Mouse (Mus musculus) retina, embryonic 14.5 days (tissue): ENCODE measurements around the gene Fnip2.
"Not testable (repeated sequence)": the region's sequence is repeated elsewhere in the genome, so short reads cannot be mapped to it uniquely, and the experiment has no call there.

Experiments
- DNase-seq: peaks from one replicate; pipeline ENCODE4 v3.0.0-alpha.2; 2015; ENCODE audit warnings: low spot score

Fnip2 gene

DNA sequence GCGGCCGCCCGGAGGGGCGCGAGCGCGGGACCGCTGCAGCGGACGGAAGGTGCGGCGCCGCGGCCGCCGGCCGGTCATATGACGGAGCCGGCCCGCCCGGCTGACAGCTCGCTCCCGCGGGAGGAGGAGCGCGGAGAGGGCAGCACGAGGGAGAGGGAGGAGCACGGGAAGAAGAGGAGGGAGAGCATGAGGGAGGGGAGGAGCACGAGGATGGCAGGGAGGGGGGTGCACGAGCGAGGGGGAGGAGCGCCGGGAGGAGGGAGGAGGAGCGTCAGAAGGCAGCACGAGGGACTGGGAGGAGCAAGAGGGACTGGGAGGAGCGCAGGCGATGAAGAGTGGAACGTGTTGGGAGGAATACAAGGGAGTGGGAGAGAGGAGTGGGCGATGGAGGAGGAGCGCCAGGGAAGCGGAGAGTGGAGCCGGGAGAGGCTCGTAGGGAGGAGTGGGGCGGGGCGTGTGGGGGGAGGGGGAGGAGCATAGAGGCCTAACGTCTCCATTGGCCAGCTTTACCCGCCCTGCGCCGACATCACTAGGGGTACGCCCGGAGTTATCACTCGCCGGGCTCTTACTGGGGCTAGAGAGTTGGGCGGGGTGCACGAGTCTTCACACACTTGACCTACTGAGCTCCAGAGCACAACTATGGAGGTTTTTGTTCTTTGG, at the start of gene Fnip2:
Gene Fnip2, minus strand, starts transcription at position 94 of the 660 bp plus-strand sequence.
- peak; percentile 92 for DNase-seq

DNA sequence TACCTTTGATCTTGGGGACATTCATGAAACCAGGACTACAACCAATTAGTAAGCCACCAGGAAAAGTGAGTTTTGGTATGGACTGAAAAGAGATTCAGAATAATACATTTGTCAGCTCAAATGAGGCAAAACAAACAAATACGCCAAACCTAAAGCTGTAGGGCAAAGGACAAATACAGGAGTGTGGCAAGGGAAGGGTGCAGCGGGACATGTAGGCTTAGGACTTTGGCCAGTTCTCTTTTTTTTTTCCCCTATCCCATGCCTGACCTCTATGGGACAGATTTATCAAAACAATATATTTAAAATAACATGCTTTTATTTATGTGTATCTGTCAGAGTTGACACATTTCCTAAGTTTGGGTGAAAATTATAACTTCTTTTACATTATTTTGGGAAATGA, 42.3 kb upstream of the Fnip2 start:
- no peak for DNase-seq

DNA sequence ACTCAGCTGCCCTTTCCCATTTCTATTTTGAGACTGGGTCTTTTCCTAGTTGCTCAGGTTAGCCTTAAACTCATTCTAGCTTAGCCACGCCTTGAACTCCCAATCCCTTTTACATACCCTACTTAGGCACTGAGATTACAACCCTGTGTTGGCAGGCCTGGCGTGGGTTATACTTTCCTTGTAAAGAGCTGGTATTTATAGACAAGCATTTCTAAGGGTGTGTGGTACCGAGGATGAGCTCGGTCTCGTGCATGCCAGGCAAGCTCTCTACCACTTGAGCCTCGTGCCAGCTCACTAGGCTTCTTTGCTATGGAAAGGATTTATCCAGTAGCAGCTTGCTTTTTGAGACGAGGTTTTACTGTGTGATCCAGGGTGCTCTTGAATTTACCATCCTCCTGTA, 27.9 kb upstream of the Fnip2 start:
- no peak for DNase-seq

DNA sequence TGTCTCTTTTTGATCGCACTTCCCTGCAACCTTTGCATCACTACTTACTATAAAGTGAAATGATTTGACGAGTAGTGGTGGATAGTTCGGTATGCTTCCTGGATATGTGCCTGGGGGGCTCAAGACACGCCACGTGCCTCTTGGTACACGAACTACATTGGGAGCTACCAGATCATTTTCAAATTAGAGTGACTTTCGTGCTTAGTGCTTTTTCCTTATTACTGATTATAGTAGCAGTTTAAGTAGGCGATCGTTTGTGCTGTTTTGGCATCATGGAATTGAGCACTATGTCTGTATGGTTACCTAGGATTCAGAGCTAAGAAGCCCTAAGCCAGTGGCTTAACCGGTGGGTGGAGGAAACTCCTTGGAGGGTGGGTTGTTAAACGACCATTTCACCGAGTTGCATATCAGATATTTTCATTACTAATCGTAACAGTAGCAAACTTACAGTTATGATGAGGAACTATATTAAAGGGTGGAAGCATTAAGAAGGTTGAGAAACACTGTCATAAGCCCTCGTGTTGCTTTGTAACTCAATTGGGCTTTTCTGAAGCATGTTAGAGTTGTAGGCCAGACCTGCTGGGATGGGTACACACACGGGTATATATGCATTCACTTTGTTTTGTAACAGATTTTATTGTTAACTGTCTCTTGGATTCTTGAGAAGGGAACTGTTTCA, 24.3 kb upstream of the Fnip2 start:
- DNase-seq: peak; percentile 30

DNA sequence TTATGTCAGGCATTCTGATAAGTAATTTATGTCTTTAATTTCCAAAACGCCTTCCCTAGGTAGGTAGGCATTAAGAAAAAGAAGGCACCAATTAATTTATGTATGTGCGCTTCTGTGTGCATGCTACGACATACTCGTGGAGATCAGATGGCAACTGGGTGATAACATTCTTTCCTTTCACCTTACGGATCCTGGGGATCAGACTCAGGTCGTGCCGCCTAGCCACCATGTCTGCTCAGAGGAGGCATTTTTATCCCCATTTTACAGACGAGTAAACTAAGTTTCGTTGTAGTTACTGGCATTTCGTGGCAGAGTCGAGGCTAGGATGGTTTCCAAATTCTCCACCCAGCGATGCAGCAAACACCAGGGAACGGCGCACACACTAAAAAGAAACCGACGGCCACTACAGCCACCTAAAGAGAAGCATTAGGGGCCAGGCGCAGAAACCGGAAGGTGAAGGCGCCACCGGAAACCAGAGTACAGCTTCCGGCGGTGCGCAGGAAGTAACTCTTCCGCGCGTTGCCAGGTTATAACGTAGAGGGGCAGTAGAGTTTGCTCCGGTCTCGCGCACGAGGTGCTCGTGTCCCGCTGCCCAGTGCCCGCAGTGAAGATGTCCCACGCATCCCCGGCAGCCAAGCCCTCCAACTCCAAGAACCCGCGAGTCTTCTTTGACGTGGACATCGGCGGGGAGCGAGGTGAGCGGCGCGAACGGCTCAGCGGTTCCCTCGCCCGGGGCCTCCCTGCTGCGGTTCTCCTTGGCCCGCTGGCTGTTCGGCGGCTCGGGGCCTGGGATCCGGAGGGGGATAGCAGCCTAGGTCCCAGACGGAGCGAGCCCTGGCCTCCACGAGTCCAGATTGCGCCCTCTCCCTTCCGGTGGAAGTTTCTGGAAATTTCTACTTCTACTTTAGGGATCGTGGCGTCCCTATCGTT, 23.5 kb upstream of the Fnip2 start, which contains the start of gene Ppid:
Gene Ppid, plus strand, starts transcription at position 480 of the 930 bp plus-strand sequence.
- peak; percentile 88 for DNase-seq

DNA sequence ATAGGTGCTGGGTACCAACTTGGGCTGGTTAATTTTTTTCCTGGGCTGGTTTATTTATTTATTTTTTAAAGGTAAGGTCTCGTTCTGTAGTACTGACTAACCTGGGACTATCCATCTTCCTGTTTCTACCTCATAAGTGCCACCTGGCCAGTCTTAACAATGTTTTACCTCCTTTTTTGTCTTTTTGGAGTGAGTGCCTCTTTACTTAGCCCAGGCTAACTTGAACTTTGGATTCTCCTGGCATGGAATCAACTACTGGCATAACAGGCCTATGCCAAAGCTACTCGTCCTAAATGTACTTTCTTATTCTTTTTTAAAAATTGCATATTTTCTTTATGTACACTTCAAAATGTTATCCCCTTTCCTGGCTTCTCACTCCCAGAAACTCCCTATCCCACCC, 22.1 kb upstream of the Fnip2 start:
- no peak for DNase-seq

DNA sequence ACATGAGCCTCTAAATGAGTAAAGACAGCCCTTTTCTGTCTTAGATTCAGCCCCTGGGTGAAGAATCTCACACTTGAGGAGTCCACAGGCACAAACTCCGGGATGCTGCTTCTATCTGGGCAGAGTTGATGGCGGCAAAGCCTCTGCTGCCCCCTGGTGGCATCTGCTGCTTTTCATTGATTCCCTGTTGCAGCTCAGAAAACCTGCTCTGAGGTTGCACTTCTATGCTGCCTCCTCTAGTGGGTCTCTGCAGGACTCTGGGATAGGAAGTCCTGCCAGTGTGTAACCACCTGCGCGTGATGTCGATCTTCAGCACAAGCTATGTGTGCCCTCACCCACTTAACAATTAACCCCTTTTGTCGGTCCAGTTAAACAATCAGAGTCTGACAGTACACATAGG, 19.2 kb upstream of the Fnip2 start:
- peak; percentile 99 for DNase-seq

DNA sequence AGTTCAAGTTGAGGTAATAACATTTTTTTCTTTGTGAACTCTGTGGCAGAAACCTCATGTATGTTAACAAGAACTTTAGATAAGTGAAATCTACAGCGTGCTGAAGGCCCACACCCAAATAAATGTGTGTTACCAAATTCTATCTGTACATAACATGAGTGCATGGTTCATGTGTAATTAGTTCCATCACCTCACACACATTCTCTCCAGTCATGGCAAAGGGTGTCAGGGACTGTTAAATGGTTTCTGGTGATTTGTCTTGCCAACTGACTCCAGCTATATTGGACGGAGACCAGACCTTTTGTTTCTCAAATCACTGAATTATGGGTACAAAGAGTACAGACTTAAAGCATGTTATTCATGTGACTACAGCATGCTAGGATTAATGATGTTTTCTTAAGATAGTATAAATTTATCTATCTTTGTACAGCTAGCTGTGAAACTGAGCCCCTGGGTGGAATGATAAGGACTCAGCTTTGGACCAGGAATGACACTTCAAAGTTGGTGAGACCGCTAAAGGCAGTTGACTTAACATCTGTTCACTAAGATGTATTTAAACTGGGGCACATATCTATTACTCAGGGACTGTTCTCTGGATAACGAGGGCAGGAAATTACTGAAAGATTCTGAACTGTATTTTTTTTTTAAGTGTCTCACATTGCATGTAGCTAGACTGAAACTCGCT, 12.4 kb upstream of the Fnip2 start:
- no peak for DNase-seq

DNA sequence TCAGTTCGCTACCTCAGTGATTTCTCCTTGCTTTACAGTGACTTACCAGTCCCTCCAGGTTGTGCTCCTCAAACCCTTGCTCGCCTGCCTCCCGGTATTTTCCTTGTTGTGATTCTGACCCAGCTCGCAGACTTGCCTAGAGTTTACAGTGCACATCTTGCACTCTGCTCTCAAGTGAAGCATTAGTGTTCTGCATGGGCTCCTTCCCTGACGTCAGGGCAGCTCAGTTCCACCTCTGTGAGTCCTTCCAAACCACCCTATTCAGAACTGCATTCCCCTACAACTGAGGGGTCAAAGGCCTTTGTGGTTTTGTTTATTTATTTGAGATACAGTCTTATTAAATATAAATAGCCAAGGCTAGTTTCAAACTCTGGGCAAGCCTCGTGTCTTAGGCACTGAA, 10.6 kb upstream of the Fnip2 start:
- DNase-seq: no peak

DNA sequence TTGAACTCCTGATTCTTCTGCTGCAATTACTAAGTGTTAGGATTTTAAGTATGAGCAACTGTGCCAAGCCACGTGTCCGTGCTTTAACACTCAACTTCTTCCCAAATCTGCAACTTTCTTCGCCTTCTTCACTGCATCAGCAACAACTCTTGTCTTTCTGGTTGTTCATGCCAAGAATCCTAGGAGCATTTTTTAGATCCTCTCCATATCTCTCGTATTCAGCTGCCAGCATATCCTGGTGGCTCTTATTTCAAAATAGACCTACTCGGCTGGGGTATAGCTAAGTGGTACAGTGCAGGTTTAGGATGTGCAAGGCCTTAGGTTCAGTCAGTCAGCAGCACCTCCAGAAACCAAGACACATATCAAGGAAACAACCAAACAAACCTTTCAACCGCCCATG, 10.0 kb upstream of the Fnip2 start:
- no peak for DNase-seq

DNA sequence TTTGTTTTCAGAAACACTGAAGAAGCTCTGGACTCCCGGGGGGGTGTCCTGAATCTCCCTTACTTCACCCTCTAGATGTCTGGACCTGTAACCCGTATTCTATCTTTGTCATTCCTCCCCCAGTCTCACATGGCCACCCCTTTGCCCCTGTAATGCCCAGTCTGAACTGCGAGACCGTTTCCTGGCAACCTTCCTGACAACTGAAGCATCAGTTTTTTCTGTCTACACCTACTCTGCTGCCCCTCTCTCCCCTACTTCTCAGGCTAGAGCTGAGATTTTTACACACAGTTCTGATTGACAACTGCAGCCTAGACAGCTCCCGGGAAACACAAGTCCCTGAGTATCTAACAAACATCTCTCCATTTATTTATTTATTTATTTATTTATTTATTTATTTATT, 9.3 kb upstream of the Fnip2 start:
- DNase-seq: no peak

DNA sequence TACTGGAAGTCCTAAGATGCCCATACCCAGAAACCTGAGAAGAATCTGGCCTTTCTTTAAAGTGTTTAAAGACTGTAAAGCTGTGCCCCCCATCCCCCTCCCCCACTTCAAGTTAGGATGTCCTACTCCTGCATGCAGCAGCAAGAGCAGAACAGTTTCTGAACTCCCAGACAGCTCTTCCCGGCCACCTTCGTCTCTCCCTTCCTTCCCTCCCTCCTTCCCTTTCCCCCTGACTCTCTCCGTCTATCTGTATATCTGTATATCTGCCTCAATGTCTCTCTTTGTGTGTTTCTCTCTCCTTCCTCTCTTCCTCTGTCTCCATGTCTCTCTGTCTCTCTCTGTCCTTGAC, 8.8 kb upstream of the Fnip2 start:
- DNase-seq: no peak

DNA sequence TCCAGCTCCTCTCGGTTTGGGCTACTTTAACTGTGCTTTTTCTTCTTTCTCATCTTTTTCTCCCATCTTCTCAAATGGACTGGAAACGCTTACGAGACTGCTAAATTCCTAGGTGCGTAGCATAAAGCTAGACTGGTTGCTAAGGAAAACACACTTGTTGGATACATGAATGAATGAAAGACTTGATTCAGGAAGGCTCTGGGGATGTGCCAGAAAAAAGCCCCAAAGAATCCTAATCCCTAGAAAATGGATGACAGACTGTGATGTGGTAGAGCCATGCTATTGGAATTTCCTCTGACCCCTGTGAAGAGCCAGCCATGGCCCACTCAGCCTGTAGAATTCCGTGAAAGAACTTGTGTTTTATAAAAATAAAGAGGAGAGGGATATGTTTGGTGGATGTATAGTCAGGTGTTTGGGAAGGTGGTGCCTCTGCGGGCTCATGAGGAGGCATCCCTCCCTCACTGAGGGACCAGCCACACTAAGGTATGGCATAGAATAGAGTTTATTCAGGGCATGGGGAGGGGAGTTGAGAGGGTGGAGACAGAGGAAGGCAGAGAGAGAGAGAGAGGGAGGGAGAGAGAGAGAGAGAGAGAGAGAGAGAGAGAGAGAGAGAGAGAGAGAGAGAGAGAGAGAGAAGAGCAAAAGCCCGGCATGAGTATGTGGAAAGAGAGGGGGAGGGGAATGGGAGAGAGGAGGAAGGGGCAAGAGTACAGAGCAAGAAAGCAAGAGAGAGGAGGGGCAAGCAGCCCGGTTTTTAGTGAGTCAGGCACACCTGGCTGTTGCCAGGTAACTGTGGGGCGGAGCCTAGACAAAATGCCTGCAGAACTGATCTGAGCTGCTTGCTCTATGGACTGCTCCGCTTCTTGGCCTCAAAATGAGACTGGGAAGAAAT, 8.2 kb upstream of the Fnip2 start:
- no peak for DNase-seq

DNA sequence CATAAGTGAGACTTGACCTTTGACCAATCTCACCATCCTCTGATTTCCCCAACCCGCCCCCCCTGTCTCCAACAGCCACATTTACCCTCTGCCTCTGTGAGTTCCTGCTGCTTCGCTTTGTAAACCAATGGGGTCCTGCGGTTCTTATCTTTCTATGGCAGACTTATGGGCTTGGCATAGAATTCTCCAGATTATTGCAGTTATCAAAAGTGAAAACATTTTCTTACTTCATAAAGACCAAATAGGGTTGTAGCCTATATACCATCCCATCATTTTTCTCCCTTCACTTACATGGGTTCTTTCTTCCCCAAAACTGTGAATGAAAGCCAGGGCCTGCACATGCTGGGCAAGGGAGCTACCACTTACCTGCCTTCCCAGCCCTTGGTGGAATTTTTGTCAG, 6.7 kb upstream of the Fnip2 start:
- DNase-seq: no peak

DNA sequence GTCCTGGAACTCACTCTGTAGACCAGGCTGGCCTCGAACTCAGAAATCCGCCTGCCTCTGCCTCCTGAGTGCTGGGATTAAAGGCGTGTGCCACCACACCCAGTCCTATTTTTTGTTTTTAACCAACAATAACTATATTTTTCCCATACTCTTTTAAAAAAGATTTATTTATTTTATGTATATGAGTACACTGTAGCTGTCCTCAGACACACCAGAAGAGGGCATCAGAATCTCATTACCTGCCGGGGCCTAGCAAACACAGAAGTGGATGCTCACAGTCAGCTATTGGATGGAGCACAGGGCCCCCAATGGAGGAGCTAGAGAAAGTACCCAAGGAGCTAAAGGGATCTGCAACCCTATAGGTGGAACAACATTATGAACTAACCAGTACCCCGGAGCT, 5.8 kb upstream of the Fnip2 start:
- not testable (repeated sequence) for DNase-seq

DNA sequence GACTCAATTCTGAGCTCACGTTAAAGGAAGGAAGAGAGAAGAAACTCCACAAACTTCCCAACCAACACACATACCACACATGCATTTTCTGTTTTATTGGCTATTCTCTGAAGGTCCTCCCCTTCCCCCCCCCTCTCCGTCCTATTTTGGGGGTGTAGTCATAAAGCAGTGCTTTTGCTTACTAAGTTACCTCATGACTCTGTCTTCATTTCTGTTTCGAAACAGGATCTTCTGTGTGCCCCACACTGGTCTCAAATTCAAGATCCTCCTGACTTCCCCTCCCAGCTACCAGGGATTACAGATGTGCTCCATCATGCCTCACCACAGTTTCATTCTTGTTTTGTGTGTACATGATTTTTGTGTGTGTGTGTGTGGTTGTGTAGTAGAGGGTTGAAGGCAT, 4.8 kb upstream of the Fnip2 start:
- no peak for DNase-seq

DNA sequence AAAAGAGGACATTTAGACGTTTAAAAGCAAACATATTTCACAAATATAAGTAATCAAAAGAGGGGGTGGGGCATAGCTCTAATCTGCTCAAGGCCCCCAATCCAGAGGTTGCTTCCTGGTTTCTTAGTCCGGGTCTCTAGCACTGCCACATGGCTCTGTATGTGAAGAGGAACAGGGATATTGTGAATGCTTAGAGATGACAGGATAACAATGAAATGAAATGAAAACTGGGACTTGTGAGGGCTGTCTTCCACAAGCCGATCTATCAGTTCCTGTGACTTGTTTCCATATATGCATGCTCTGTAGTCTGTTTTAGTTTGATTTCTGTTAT, 1.7 kb upstream of the Fnip2 start:
- DNase-seq: no peak

DNA sequence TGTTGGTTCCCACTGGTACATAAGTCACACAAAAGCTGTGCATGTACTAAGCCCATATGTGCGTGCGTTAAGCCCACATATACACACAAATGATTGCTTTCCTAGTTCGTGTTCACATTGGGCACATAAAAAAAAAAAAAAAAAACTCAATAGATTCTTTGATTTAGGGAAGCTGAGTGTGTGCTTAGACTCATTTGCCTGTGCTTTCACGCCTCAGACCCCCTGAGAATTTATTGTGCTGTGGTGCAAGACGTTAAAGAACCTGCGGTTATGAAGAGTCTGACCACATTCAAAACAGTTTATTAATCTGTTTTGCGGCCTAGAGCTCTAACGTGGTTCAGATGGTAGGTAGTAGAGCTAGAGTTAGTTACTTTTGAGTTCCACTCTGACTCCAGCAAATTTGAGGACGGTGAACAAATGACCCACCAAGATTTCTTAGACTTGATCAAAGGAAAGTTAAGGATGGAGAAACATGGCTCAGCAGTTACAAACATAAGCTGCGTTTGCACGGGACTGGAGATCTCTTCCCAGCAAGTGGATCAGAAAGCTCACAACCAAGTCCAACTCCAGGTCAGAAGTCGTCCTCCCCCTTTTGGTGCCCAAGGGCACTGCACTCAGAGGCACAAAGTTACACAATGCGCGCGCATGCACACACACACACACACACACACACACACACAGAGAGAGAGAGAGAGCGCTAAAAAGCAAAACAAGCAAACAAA, 1.2 kb upstream of the Fnip2 start:
- no peak for DNase-seq

DNA sequence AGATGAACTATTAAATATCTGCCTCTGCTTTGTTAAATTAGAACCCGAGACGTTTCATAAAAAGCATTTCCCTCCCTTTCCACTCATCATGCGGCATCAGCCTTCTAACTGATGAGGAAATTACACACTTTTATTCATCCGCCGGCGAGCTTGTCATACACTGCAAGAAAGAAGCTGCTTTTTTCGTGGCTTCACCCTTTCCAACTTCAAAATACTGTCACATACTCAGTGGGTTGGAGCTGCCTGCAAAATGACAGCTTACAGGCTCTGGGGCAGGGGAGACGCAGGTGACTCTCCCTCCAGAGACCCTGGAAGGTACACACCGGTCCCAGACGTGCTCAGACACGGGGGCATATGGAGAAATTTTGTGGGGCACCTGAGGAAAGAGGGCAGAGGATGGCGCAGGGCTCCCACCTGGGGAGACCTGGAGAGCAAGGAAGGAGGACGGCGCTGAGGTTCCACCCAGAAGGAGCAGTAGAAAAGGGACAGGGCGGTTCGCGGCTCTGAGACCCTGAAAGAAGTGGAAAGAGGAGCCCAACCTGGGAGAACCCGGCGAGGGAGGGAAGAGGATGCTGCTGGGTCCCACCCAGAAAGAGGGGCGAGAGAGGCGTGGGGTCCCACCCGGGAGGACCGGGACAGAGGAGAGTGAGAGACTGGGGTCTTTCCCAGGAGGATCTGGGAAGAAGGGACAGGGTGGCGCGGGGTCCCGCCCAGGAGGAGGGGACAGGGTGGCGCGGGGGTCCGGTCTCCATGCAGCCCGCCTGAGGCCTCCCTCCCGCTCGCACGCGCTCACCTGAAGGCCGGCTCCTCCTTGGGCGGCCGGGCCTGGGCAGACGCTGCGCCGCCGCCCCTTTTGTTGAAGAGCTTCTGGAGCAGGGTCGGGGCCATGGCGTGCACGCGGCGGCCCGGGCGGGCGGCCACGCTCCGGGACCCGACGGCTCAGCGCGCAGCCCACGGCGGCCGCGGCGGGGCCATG, 592 bp downstream of the Fnip2 start:
- DNase-seq: peak; percentile 62
